Mouse (Mus musculus) C2C12 (cell line): ENCODE results near the gene Stxbp1.

ENCODE experiments used
- CEBPB ChIP-seq: IDR thresholded peaks from one replicate; pipeline ENCODE4 v1.6.1; 2011; ENCODE audit warnings: low read depth, mild to moderate bottlenecking, control low read depth, moderate library complexity
- CTCF ChIP-seq: IDR thresholded peaks from one replicate; pipeline ENCODE4 v1.5.1; 2011; ENCODE audit not compliant: control insufficient read depth, insufficient read depth, insufficient read length
- FOSL1 ChIP-seq: IDR thresholded peaks from one replicate; pipeline ENCODE4 v1.8.0; 2011; ENCODE audit warnings: mild to moderate bottlenecking, low read length; ENCODE audit not compliant: poor library complexity, insufficient read depth, severe bottlenecking
- MAX ChIP-seq: IDR thresholded peaks from one replicate; pipeline ENCODE4 v1.6.1; 2011; ENCODE audit warnings: mild to moderate bottlenecking, control low read depth
- MYOD1 ChIP-seq: IDR thresholded peaks from one replicate; pipeline ENCODE4 v1.6.1; 2011; ENCODE audit warnings: low read depth; ENCODE audit not compliant: control insufficient read depth, insufficient read length
- USF1 ChIP-seq: IDR thresholded peaks from one replicate; pipeline ENCODE4 v1.6.1; 2011; ENCODE audit warnings: low read depth, mild to moderate bottlenecking, control low read depth, moderate library complexity

- no peak for TF ChIP-seq CTCF
- no peak for TF ChIP-seq USF1
- TF ChIP-seq MAX, result no peak
- TF ChIP-seq CEBPB, result no peak
- TF ChIP-seq FOSL1, result no peak
- TF ChIP-seq MYOD1, result no peak
These were observed 62.9 kb downstream of the Stxbp1 start, which contains the start of gene Cfap157 for GRCm38 (mm10) chr2:32784048-32784681.
